Mouse (Mus musculus) ovary, adult 18-20 months (tissue): Measurements from ENCODE around the gene Fam131c.

Experiments
- DNase-seq: peaks from one replicate; pipeline ENCODE4 v3.0.0; 2022; ENCODE audit warnings: low spot score, mixed read lengths

Fam131c gene

DNA sequence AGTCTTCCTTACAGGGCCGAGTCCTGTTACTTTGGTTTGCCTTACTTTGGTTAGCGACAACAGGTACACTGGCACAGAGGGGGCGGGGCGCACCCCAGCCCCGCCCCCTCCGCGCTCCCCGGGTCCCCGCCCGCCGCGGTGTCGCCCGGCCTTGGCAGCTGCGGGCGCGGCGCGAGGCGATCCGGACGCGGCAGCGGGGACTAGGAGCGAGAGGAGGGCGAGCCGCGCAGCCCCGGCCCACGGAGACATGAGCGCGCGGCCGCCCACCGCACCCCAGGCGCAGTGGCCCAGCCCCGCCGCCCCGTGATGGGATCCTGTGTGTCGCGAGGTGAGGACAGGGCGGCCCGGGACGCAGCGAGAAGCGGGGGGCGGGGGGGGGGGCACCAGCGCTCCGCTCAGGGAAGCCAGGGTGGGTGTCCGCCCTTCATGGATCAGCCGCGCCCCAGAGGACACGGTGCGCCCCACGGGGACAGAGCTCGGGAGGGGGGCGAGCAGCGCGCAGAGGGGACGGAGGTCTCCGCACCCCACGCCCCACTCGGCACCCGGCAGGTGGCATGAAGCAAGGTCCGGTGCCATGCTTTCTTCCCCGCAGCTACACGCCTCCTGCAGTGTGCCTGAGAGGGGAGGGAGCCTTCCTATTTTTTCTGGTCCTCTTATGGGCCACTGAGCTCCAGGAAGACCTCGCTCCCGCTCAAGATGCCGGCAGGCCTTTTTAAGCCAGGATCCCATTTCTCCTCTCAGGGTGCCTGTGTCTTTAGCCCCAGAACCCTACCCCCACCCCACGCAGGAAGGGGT lies at the start of gene Fam131c:
Fam131c (plus strand) TSS at position 224 of the 795 bp plus-strand sequence.
- no peak for DNase-seq

GRCm38 (mm10) chr4:141322526-141322925 lies 45.5 kb upstream of the Fam131c start:
- DNase-seq = no peak

DNA sequence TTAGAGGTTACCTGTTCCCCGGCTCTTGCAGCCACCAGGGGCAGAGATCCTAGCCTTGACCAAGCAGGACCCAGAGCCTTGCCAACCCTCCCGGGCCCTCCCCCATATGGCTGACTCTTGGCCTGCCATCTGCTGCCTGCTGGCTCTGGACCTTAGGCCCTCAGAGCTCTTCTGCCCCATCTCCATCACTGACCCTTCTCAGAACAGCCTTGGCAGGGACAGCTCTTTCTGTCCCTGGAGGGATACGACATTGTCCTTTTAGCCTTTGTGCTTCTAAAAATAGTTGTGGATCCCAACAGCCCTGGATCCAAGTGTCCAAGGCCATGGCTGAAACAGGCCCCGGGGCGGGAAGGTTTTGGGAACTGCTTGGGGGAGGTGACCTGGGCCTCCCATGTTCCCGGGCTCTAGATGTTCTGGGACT lies 43.2 kb upstream of the Fam131c start:
- DNase-seq = no peak

DNA sequence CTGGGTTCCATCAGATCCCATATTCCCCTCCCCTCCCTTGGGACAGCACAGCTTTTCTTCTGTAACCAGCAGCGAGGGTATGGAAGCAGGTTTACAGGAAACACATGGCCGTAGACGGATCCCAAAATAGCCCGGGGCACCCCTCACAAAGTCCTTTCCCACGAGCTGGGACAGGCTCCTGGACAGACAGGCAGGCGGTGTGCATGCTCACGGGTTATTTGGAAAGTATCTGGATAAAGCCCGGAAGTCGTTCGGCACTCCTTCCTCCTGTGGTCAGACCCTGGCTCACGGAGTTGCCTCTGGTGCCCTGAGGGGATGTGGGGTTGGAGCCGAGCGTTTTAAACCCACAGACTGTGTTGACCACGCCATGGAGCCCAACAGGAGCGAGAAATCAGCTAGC lies 42.4 kb upstream of the Fam131c start:
- no peak for DNase-seq

DNA sequence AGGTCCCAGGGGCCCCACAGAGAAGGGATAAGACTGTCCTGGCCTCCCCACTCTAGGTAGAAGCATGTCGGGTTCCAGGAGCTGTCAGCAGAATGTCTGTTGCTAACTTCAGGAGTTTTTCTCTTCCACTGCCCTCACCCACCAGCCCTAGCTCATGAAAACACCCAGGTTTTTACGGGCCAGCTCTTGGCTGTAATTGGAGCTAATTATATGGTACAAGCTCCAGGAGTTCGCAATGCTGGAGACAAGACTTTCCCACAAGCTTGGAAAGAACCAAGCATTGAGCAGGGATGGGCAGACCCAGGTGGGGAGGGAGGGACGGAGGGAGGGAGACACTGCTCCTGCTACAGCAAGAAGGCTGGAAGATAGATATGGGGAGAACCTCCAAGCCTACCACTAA lies 40.9 kb upstream of the Fam131c start:
- no peak for DNase-seq

DNA sequence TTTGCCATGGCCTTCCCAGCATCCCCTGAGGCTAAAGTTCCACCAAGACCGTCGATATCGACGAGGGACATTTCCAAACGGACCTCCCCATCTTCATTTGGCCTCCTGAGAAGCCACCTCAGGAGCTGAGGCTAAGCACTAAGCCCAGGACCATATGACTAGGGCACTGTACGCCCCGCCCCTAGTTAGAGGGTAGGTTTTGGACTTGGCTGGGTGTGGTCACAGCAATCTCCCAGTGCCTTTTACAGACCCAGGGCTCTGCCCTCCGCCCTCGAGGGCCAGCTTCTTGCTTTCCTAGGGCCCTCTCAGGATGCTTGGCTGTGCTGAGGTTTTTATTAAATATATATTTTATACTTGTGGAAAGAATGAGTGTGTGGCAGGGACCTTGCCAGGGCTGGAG lies 39.3 kb upstream of the Fam131c start:
- no peak for DNase-seq

GRCm38 (mm10) chr4:141329968-141330367 lies 38.1 kb upstream of the Fam131c start:
- no peak for DNase-seq

DNA sequence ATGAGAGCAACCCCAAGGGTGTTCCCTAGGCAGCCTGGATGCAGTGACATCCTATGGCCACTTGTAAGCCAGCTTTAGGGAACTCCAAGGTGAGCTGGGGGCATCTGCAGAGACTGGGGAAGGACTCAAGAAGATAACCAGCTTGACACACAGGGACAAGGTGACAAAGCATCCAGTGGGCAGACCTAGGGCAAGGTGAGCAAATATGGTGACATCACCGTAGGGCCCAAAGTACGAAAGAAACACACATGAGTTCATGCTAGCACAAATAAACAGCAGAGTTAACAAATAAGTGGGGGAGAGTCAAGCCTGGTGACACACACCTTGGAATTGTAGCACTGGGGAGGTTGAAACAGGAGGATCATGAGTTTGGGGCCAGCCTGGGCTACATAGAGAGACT lies 36.6 kb upstream of the Fam131c start:
- no peak for DNase-seq

DNA sequence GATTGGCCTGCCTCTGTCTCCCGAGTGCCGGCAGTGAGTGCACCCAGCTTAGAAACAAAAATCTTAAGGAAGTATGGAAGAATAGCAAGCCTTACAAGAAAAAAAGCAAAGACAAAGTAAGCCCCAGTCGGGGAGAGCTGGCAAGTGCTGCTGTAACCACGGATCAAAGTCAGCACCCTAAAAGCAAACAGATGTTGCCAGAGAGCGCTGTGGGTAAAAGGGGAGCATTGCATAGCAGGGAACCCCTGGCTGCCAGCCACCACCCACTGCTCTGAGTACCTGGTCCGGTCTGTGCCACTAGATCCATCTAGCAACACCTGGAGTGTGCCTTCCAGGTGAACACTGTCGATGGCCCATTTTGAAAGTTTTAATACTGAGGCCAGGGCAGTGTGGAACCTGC lies 35.8 kb upstream of the Fam131c start:
- no peak for DNase-seq

DNA sequence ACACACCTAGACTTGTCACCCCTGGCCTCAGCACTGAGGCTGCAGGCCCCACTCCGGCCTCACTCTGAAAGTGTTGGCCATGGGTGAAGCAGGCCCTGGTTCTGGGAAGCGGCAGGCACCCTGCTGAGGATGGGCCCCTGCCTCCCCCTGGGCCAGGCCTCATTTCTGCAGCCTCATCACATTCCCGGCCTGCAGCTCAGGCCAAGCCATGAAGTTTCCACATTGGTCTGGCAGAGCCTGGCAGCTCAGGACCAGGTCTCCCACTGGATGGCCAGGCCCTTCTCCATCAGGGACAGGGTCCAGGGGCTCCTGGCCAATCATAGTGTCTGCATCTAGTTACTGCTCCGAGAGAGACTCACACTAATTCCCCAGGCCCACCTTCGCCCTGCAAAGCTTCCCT lies 33.3 kb upstream of the Fam131c start:
- no peak for DNase-seq

- DNase-seq = no peak
Observed at GRCm38 (mm10) chr4:141335263-141335796, 32.7 kb upstream of the Fam131c start.

DNA sequence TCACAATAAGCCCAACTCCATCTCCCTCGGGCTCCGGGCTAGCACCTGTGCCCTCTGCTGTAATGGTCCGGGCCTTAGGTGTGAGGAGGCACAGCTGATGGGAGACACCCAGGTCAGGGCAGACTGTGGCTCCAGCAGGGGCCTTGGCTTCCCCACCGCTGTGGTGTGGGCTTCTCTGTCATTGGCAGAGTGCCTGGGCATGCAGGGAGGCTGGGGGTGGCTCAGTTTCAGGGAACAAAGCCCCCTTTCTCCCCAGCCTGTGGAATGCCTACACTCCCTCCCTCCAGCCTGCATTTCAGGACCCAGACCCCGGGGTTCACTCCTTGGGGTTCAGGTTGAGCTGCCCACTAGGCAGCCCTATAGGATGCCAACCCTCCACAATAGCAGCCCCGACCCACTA lies 31.8 kb upstream of the Fam131c start:
- no peak for DNase-seq

DNA sequence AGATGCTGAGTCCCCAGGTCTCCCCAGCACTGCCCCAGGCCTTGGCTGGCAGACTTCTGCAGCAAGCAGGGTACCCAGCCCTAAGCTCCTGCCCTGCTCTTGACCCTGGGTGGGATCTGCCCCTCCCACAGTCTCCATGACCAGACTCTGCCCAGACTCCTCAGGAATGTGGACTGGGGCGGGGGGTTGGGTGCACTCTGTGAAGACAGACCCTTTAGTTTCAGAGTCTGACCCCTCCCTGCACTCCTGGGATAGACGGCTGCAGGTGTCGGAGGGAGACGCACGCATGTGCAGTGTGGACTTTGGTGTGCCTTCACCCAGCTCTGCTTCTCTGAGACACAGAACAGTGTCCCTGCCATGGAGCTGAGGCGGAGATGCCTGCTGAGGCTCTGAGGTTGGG lies 30.0 kb upstream of the Fam131c start:
- no peak for DNase-seq

DNA sequence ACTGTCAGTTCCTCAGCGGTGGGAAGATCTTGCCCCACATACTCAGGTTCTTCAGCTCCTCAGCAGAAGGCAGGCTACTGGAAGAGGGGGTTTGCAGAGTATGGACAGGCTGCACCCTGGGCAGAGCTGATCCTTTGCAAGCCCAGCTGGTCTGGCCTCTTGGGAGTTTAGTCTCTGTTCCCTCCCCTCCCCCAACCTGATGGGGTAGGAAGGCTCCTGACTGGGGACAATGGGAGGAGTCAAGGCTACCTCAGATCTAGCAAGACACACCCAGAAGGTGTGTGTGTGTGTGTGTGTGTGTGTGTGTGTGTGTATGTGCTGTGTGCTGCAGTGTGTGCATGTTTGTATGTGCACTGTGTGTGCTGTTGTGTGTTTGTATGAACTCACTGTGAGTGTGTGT lies 29.2 kb upstream of the Fam131c start:
- DNase-seq = no peak

DNA sequence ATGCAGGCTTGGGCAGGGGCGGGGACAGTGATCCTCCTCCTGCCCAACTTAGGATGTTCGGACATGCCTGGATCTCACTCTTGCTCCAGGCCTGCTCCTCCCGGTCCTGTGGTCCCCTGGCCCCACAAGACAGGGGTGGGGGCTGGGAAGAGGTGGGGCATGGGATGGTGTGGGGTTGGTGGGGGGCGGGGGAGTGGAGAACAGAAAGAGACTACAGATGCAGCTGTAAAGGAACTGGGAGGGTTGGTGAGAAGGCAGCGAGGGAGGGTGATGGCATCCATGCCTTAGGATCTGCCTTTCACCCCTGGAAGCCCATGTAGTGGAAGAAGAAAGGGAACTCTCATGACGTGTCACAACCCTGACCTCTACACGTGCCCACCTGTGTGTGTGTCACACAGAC lies 26.5 kb upstream of the Fam131c start:
- no peak for DNase-seq

DNA sequence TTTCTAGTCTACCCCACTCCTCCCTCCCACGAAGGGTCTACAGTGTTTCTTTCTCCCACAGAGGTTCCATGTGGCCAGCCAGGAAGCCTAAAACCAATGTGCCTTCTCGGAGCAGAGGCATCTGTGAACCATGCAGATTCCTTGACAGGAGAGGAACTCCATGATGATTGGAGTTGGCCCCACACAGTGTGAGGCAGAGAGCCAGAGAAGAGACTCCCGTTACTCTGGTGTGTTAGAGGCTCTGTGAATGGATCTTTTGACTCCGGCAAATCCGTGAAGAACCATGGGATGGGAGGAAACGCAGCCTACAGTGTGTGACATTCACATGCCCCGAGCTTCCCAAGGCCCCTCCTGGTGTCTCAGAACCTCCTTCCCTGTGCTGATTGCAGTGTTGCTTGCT lies 24.5 kb upstream of the Fam131c start:
- no peak for DNase-seq

DNA sequence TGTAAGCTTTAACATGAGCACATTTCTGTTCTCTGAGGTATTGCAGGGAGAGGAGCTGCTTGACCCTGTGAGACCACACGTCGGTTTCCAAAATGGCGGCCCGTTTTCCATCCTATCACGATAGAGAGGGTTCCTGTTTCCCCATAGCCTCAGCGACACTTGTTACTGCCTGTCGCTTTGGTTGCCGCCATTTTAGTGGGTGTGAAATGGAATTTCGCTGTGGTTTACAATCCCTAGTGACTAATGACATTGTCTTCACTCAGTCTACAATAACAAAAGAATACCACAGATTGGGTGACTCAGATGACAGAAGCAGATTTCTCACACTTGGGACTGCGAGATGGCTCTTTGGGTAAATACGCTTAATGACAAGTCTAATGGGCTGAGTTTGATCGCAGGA lies 22.8 kb upstream of the Fam131c start:
- no peak for DNase-seq

DNA sequence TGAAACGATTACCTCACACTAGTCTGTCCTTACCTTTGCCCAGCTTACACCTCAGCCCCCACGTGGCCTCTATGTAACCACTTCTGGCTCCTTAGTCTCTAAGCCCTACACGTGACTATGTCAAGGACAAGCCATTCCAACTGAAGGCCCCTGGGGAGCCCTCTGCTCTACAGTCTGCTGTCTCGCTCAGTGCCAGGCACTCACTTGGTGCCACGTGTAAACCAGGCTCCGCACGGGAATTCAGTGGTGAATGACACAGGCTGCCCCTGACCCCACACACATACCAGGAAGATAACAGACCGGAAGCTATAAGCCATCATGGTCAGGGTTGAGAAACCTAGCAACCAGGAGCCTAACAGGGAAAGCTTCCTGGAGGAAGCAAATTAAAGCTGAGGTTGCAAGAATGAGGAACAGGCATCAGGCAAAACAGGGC lies 20.6 kb upstream of the Fam131c start:
- no peak for DNase-seq

DNA sequence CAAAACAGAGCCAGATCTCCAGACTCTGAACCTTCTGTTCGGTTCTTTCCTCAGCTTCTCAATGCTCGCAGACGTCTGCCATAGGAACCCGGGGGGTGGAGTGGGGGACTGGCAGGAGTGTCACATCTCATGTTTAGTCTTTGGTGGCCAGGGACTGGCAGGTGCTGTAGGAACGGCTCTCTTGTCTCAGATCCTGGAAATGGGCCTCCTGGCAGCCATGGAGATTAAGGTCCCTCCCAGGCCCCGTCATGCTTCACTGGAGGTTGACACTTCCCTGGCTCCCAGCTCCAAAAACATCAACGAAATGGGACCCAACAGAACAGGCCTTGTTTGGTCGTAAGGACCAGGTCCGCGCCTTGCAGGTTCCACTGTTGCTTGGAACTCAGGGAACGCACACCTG lies 19.4 kb upstream of the Fam131c start:
- no peak for DNase-seq

GRCm38 (mm10) chr4:141350015-141350414 lies 18.0 kb upstream of the Fam131c start:
- DNase-seq = no peak

DNA sequence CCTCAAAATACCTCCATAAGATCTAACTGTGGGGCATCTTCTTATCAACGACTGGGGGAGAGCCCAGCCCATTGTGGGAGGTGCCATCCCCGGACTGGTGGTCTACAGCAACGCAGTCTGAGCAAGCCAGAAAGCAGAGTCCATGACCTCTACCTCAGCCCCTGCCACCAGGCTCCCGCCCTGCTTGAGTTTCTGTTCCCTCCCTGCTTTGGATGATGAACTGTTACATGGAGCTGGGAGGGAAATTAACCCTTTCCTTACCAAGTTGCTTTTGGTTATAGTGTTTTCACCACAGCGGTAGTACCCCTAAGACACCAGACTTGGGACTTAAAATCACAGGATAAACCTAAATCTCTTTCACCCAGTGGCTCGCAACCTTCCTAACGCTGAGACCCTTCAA lies 16.0 kb upstream of the Fam131c start:
- DNase-seq = no peak

GRCm38 (mm10) chr4:141352986-141353385 lies 15.0 kb upstream of the Fam131c start:
- DNase-seq = no peak

- no peak for DNase-seq
Observed at GRCm38 (mm10) chr4:141353868-141354267, 14.2 kb upstream of the Fam131c start.

- no peak for DNase-seq
Observed at GRCm38 (mm10) chr4:141357811-141358210, 10.2 kb upstream of the Fam131c start.
